In the genomic region with DNA sequence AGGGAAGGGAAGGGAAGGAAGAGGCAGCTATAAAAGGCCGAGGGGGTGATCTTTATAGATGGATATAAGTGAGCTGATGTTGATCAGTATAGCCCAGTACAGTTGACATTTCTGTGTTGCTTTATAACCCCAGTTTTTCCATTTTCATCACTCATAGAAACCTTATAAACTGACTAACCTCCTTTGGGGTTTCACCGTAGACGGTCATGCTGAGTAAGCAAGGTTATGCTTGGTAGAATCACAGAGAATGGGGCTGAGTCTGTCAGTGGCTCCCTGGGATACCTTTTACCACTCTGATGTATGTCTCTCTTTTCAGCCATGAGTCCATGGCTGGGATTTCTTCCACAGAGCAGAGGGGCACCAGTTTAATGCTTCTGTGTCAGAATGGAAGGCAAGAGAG, we compare ENCODE assay signal across 11 mouse cellular contexts.
DNase-seq lines count a peak whose midpoint lies in the region; ATAC-seq lines count a peak whose summit lies in the region.
"Had no signal": no experiment of that assay in that cellular context is flagged by ENCODE, and none has a peak within 500 bp of the region (broad histone marks: within the 10 kb centered on the region; RNA-seq: fewer than 3 reads in every experiment).

No protein-coding gene starts in this region.

- no peak overlapping the region for H3K4me2 ChIP-seq in forebrain, embryonic 13.5 days
- no peak overlapping the region for H3K4me2 ChIP-seq in midbrain, embryonic 12.5 days (replicated peaks)
- H3K4me2 ChIP-seq in midbrain, embryonic 13.5 days (replicated peaks), result no peak overlapping the region
- H3K4me2 ChIP-seq: heart, embryonic 13.5 days; kidney, embryonic 15.5 days had no signal

- H3K4me3 ChIP-seq in forebrain, embryonic 13.5 days, result no peak overlapping the region
- H3K4me3 ChIP-seq in forebrain, embryonic 10.5 days, result no peak overlapping the region
- no peak overlapping the region for H3K4me3 ChIP-seq in midbrain, embryonic 12.5 days
- H3K4me3 ChIP-seq in midbrain, embryonic 10.5 days, result no peak overlapping the region
- H3K4me3 ChIP-seq in midbrain, embryonic 13.5 days (replicated peaks), result no peak overlapping the region
- H3K4me3 ChIP-seq: heart, embryonic 13.5 days; kidney, embryonic 15.5 days had no signal

- no peak for DNase-seq in forebrain, embryonic 10.5 days (ENCODE audit: extremely low spot score, low spot score)
- DNase-seq in midbrain, embryonic 10.5 days (ENCODE audit: low spot score), result no peak
- peak; percentile 46 for DNase-seq in splenic B cell, adult 2 months (ENCODE audit: low read depth, low spot score)
- DNase-seq in kidney, adult 18-20 months, result no peak
- DNase-seq in frontal cortex, postnatal 36 days (ENCODE audit: low spot score in 2 of 2), result no peak

- no peak overlapping the region for H3K9ac ChIP-seq in forebrain, embryonic 13.5 days
- no peak overlapping the region for H3K9ac ChIP-seq in midbrain, embryonic 12.5 days (replicated peaks)
- no peak overlapping the region for H3K9ac ChIP-seq in midbrain, embryonic 13.5 days (replicated peaks)
- H3K9ac ChIP-seq: heart, embryonic 13.5 days; kidney, embryonic 15.5 days; liver, embryonic 14.5 days had no signal

- ATAC-seq in forebrain, embryonic 13.5 days, result peak; percentile 48; the same call in 1 of the 2 replicates
- peak; percentile 31; the same call in 1 of the 2 replicates for ATAC-seq in midbrain, embryonic 12.5 days (ENCODE audit: low FRiP score, low read depth)
- peak; percentile 63 for ATAC-seq in midbrain, embryonic 13.5 days

- H3K27me3 ChIP-seq in forebrain, embryonic 13.5 days, result no peaks in the 10 kb centered on the region
- no peaks in the 10 kb centered on the region for H3K27me3 ChIP-seq in forebrain, embryonic 10.5 days (ENCODE audit: poor library complexity, severe bottlenecking)
- no peaks in the 10 kb centered on the region for H3K27me3 ChIP-seq in midbrain, embryonic 12.5 days
- H3K27me3 ChIP-seq in midbrain, embryonic 10.5 days (ENCODE audit: low read depth, poor library complexity, severe bottlenecking), result no peaks in the 10 kb centered on the region
- no peaks in the 10 kb centered on the region for H3K27me3 ChIP-seq in midbrain, embryonic 13.5 days
- H3K27me3 ChIP-seq in splenic B cell, adult 2 months (ENCODE audit: control insufficient read depth, insufficient read depth, low read length, poor library complexity, severe bottlenecking), result no peaks in the 10 kb centered on the region
- H3K27me3 ChIP-seq: heart, embryonic 13.5 days; kidney, embryonic 15.5 days had no signal

- H3K9me3 ChIP-seq in forebrain, embryonic 13.5 days (replicated peaks), result no peaks in the 10 kb centered on the region
- H3K9me3 ChIP-seq in forebrain, embryonic 10.5 days, result no peaks in the 10 kb centered on the region
- no peaks in the 10 kb centered on the region for H3K9me3 ChIP-seq in midbrain, embryonic 12.5 days
- H3K9me3 ChIP-seq in midbrain, embryonic 10.5 days (replicated peaks), result no peaks in the 10 kb centered on the region
- H3K9me3 ChIP-seq in midbrain, embryonic 13.5 days, result no peaks in the 10 kb centered on the region
- H3K9me3 ChIP-seq: heart, embryonic 13.5 days; kidney, embryonic 15.5 days had no signal

- no peaks in the 10 kb centered on the region for H3K36me3 ChIP-seq in forebrain, embryonic 13.5 days (ENCODE audit: poor library complexity, severe bottlenecking)
- H3K36me3 ChIP-seq in forebrain, embryonic 10.5 days (replicated peaks), result no peaks in the 10 kb centered on the region
- H3K36me3 ChIP-seq in midbrain, embryonic 12.5 days, result no peaks in the 10 kb centered on the region
- H3K36me3 ChIP-seq in midbrain, embryonic 10.5 days, result no peaks in the 10 kb centered on the region
- H3K36me3 ChIP-seq in midbrain, embryonic 13.5 days, result no peaks in the 10 kb centered on the region
- no peaks in the 10 kb centered on the region for H3K36me3 ChIP-seq in splenic B cell, adult 2 months (ENCODE audit: control insufficient read depth, insufficient read depth, low read length, poor library complexity, severe bottlenecking)
- H3K36me3 ChIP-seq: heart, embryonic 13.5 days; kidney, embryonic 15.5 days had no signal

- H3K27ac ChIP-seq in forebrain, embryonic 13.5 days, result peak overlapping the region; percentile 63
- no peak overlapping the region for H3K27ac ChIP-seq in forebrain, embryonic 10.5 days
- H3K27ac ChIP-seq in midbrain, embryonic 12.5 days (replicated peaks), result peak overlapping the region; percentile 49
- no peak overlapping the region for H3K27ac ChIP-seq in midbrain, embryonic 10.5 days (replicated peaks)
- H3K27ac ChIP-seq in midbrain, embryonic 13.5 days, result peak overlapping the region; percentile 61
- H3K27ac ChIP-seq: heart, embryonic 13.5 days; kidney, embryonic 15.5 days; liver, embryonic 14.5 days had no signal

- peaks cover 22% of the 10 kb centered on the region for H3K4me1 ChIP-seq in forebrain, embryonic 13.5 days
- 0 out of 2 replicates have a peak, but pooled peaks cover 6% of the 10 kb centered on the region for H3K4me1 ChIP-seq in forebrain, embryonic 10.5 days
- peaks cover 20% of the 10 kb centered on the region; the same call in 1 of the 2 replicates for H3K4me1 ChIP-seq in midbrain, embryonic 12.5 days
- H3K4me1 ChIP-seq in midbrain, embryonic 10.5 days, result peaks cover 24% of the 10 kb centered on the region
- H3K4me1 ChIP-seq in midbrain, embryonic 13.5 days (replicated peaks), result peaks cover 27% of the 10 kb centered on the region
- H3K4me1 ChIP-seq: heart, embryonic 13.5 days; kidney, embryonic 15.5 days had no signal

- WGBS in forebrain, embryonic 13.5 days, result 78% methylated on average over 3 of the region's 3 CpGs
- 84% methylated on average over 3 of the region's 3 CpGs for WGBS in forebrain, embryonic 10.5 days
- whole genome bisulfite sequencing in midbrain, embryonic 12.5 days, result 57% methylated on average over 3 of the region's 3 CpGs
- WGBS in midbrain, embryonic 10.5 days, result 59% methylated on average over 3 of the region's 3 CpGs
- WGBS in midbrain, embryonic 13.5 days, result 56% methylated on average over 3 of the region's 3 CpGs

Comparison
In these comparisons a context has a peak if more than half of its experiments do, and no peak if none do; other contexts are left out.
1. H3K27ac ChIP-seq: peak in forebrain, embryonic 13.5 days (single experiment), midbrain, embryonic 12.5 days (single experiment) and midbrain, embryonic 13.5 days (single experiment); none in forebrain, embryonic 10.5 days (single experiment) and midbrain, embryonic 10.5 days (single experiment).
2. Peak in every context shown above with its lines, with median percentiles within 50 percentile points of each other: ATAC-seq.